Mouse (Mus musculus): ENCODE results near the gene Cfap52. TPM values are rescaled to one million over a fixed set of nuclear protein-coding genes. Genes with fewer than 3 reads are reported as not detected.

Gene Cfap52
- polyA plus RNA-seq, 1 experiment = 4.8 TPM

DNA sequence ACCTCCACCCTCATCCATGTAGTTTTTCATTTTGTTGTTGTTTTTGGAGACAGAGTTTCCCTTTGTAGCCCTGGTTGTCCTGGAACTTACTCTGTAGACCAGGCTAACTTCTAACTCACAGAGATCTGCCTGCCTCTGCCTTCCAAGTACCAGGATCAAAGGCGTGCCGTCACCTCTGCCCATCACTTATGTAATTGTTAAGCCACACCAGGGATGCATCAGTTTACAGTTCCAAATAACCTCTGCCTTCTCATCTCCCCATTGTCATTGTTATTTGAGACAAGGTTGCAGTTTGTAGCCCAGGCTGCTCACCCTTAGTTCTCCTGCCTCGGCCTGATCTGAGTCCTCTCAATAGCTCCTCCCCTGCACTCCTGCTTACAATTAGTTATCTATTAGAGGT lies 33.3 kb downstream of the Cfap52 start:
- TF ChIP-seq POLR2A (IDR thresholded peaks at IDR 0.05; ENCODE audit: low read depth, low read length) (no peak), CTCF (conservative IDR thresholded peaks at IDR 0.05; ENCODE audit: insufficient read depth, insufficient read length, low read depth, low read length) (no peak)
- H3K27me3 ChIP-seq (replicated peaks; ENCODE audit: control insufficient read depth, insufficient read depth, low read length) = no peaks in the 10 kb centered on the region
- no peak overlapping the region for H3K4me3 ChIP-seq (ENCODE audit: insufficient read depth, low read depth, low read length)
- WGBS = 80% methylated on average over 3 of the region's 3 CpGs
- H3K27ac ChIP-seq (ENCODE audit: insufficient read depth, low read depth, low read length) = no peak overlapping the region
- no peak for DNase-seq
- H3K4me1 ChIP-seq (ENCODE audit: control insufficient read depth, insufficient read depth, low read length) = no peaks in the 10 kb centered on the region
- H3K36me3 ChIP-seq (ENCODE audit: control insufficient read depth, insufficient read depth, low read length) = no peaks in the 10 kb centered on the region

DNA sequence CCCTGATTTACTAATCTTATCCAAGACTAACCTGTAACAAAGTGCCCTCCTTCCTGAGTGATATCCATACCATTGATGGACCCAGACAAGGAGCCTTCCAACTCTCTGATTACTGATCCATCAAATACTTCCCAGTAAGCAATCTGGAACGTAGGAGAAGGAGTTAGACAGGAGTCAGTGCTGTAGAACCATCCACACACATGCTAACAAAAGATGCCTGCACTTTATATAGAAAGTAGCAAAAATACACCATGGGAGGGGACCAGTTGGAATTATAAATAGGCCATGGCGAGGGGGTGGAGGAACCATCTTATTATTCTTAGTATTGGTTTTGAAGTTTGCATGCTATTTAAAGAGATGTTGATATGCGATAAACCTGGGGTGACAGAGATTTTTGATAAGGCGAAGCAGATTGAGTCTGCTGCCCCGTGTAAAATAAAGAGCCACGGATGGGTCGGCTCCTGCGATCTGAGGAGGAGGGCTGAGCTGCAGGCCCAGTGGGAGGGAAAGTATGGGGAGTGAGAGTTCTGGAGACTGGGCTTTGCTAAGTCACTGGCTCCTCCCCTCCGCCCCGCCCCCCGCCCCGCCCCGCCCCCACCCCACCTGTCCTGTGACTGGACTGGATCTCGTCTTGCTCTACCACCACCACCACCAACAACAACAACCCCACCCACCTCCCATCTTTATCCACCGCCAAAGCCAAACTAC lies 38.9 kb downstream of the Cfap52 start:
- WGBS = 25% methylated on average over 10 of the region's 15 CpGs
- no peak overlapping the region for H3K4me3 ChIP-seq (ENCODE audit: insufficient read depth, low read depth, low read length)
- TF ChIP-seq CTCF (conservative IDR thresholded peaks at IDR 0.05; ENCODE audit: insufficient read depth, insufficient read length, low read depth, low read length) = no peak
- TF ChIP-seq POLR2A (IDR thresholded peaks at IDR 0.05; ENCODE audit: low read depth, low read length) = no peak
- no peak for DNase-seq
- no peaks in the 10 kb centered on the region for H3K36me3 ChIP-seq (ENCODE audit: control insufficient read depth, insufficient read depth, low read length)
- H3K4me1 ChIP-seq (ENCODE audit: control insufficient read depth, insufficient read depth, low read length) = no peaks in the 10 kb centered on the region; the same call in 1 of the 2 replicates
- no peaks in the 10 kb centered on the region for H3K27me3 ChIP-seq (replicated peaks; ENCODE audit: control insufficient read depth, insufficient read depth, low read length)
- H3K27ac ChIP-seq (ENCODE audit: insufficient read depth, low read depth, low read length) = peak overlapping the region; percentile 21; the same call in 1 of the 2 replicates

DNA sequence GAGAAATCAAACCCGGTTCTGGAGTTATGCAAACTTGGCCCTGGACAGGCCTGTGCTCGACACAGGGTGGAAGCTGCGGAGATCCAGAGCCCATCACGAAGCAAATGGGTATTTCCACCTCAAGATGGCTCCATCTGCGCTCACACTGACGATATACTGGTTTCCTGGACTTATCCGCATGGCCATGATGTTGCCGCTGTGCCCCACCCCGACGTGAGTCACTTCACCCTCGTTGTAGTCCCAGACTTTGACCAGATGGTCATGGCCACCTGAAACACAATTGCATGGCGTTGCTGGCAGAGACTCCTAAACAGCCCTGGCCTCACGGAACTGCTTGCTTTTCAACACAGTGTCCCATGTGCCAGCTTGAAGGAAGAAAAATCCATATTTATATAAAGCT lies 40.5 kb downstream of the Cfap52 start:
- WGBS = 89% methylated on average over 13 of the region's 13 CpGs
- Histone ChIP-seq H3K27me3 (replicated peaks; ENCODE audit: control insufficient read depth, insufficient read depth, low read length) (no peaks in the 10 kb centered on the region), H3K36me3 (ENCODE audit: control insufficient read depth, insufficient read depth, low read length) (no peaks in the 10 kb centered on the region), H3K4me1 (ENCODE audit: control insufficient read depth, insufficient read depth, low read length) (peaks cover 3% of the 10 kb centered on the region; the same call in 1 of the 2 replicates), H3K4me3 (ENCODE audit: insufficient read depth, low read depth, low read length) (no peak overlapping the region), H3K27ac (ENCODE audit: insufficient read depth, low read depth, low read length) (no peak overlapping the region)
- TF ChIP-seq POLR2A (IDR thresholded peaks at IDR 0.05; ENCODE audit: low read depth, low read length) (no peak), CTCF (conservative IDR thresholded peaks at IDR 0.05; ENCODE audit: insufficient read depth, insufficient read length, low read depth, low read length) (no peak)
- no peak for DNase-seq

DNA sequence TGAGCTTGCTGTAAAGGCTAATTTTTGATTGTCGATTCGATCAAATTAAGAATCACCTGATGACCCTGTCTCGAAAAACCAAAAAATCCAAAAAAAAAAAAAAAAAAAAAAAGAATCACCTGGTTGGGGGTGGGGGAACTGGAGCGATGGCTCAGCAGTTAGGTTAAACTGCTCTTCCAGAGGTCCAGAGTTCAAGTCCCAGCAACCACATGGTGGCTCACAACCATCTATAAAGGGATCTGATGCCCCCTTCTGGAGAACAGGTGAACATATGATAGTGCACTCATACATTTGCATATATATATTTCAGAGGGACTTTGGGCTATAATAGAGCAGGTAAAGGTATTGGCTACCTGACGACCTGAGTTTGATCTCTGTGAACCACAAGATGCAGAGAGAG lies 41.7 kb downstream of the Cfap52 start:
- DNase-seq = peak; percentile 17
- Histone ChIP-seq H3K27me3 (replicated peaks; ENCODE audit: control insufficient read depth, insufficient read depth, low read length) (no peaks in the 10 kb centered on the region), H3K4me3 (ENCODE audit: insufficient read depth, low read depth, low read length) (no peak overlapping the region), H3K27ac (ENCODE audit: insufficient read depth, low read depth, low read length) (no peak overlapping the region), H3K4me1 (ENCODE audit: control insufficient read depth, insufficient read depth, low read length) (peaks cover 3% of the 10 kb centered on the region; the same call in 1 of the 2 replicates), H3K36me3 (ENCODE audit: control insufficient read depth, insufficient read depth, low read length) (no peaks in the 10 kb centered on the region)
- 85% methylated on average over 5 of the region's 5 CpGs for WGBS
- TF ChIP-seq CTCF (conservative IDR thresholded peaks at IDR 0.05; ENCODE audit: insufficient read depth, insufficient read length, low read depth, low read length) (no peak), POLR2A (IDR thresholded peaks at IDR 0.05; ENCODE audit: low read depth, low read length) (no peak)

DNA sequence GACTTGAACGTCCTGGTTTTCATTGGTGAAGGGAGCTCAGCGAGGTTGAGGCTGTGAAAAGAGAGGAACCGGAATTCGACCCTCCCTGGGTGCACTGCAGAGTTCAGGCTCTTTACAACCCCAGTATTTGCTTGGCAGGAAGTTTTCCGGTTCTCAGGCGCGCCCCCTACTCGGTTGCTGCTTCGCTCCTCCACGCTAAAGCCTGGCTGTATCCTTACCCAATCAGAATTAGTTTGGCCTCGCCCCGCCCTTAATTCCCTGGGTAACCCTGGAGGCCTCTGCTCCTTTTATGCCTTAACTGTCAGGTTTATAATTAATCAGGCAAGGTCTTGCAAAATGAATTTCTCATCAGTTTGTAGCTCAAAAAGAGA lies 42.7 kb downstream of the Cfap52 start:
- Histone ChIP-seq H3K27ac (ENCODE audit: insufficient read depth, low read depth, low read length) (peak overlapping the region; percentile 81), H3K27me3 (replicated peaks; ENCODE audit: control insufficient read depth, insufficient read depth, low read length) (no peaks in the 10 kb centered on the region), H3K36me3 (ENCODE audit: control insufficient read depth, insufficient read depth, low read length) (no peaks in the 10 kb centered on the region), H3K4me1 (ENCODE audit: control insufficient read depth, insufficient read depth, low read length) (peaks cover 3% of the 10 kb centered on the region; the same call in 1 of the 2 replicates), H3K4me3 (ENCODE audit: insufficient read depth, low read depth, low read length) (peak overlapping the region; percentile 78)
- peak; percentile 96 for DNase-seq
- WGBS = under 1% methylated on average over 12 of the region's 12 CpGs
- TF ChIP-seq CTCF (conservative IDR thresholded peaks at IDR 0.05; ENCODE audit: insufficient read depth, insufficient read length, low read depth, low read length) (no peak), POLR2A (IDR thresholded peaks at IDR 0.05; ENCODE audit: low read depth, low read length) (no peak)

DNA sequence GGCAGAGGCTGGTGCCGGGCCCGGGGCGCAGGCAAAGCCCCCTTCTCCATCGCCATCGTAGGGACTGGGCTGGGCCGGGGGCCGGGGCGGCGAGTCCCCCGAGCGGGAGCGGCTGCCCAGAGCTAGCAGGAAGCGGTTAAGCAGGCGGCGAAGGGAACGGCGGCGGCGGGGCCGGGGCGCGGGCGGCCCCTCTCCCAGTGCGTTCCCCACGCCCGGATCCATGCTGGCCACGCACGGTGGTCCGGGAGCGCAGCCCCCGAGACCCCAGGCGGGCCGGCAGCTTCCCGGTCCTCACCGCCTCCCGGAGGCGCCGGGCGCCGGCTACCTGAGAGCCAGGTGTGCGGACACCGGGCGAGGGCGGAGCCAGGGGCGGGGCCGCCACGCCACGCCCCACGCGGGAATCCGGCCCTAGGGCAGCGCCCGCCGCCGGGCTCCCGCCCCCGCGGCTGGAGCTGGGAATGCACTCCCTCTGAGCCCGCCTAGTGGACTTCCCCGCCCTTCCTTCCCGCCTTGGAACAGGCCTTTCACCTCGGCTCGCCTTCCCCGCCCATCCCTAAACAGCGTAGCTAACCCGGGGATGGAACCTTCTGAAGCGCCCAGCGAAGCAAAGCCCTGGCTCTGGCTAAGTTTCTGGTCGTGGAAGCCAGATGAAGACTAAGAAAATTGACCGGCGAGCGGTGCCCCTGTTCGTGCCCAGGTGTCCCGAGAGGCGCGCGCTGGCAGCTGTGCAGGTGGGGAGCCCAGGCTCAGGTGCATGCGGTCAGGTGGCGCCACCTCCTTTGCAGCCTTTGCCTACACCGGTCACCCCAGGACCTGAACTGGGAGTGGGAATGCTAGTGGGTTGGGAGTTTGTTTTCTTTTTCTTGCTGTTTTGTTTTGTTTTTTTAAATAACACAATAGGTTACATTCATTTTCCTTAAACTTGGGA lies 43.4 kb downstream of the Cfap52 start, which contains the start of gene Usp43:
TSS of gene Usp43 (minus strand) at position 327 of the 928 bp plus-strand sequence.
- no peak for TF ChIP-seq CTCF (conservative IDR thresholded peaks at IDR 0.05; ENCODE audit: insufficient read depth, insufficient read length, low read depth, low read length)
- no peak for TF ChIP-seq POLR2A (IDR thresholded peaks at IDR 0.05; ENCODE audit: low read depth, low read length)
- under 1% methylated on average over 78 of the region's 80 CpGs for WGBS
- H3K36me3 ChIP-seq (ENCODE audit: control insufficient read depth, insufficient read depth, low read length) = no peaks in the 10 kb centered on the region
- H3K27me3 ChIP-seq (replicated peaks; ENCODE audit: control insufficient read depth, insufficient read depth, low read length) = no peaks in the 10 kb centered on the region
- DNase-seq = peak; percentile 96
- H3K27ac ChIP-seq (ENCODE audit: insufficient read depth, low read depth, low read length) = peak within 1 kb of the TSS; percentile 81
- H3K4me1 ChIP-seq (ENCODE audit: control insufficient read depth, insufficient read depth, low read length) = peaks cover 3% of the 10 kb centered on the region; the same call in 1 of the 2 replicates
- peak within 1 kb of the TSS; percentile 78 for H3K4me3 ChIP-seq (ENCODE audit: insufficient read depth, low read depth, low read length)
